Mouse (Mus musculus) embryonic fibroblast, embryonic 13.5 days (primary cell): ENCODE measurements around the gene Rhpn2.

Source experiments
- CTCF ChIP-seq: IDR thresholded peaks from 2 replicates; pipeline ENCODE4 v1.5.1; 2011; ENCODE audit warnings: mild to moderate bottlenecking, control low read depth, low read length, moderate library complexity, borderline replicate concordance; ENCODE audit not compliant: insufficient read depth
- POLR2A ChIP-seq: IDR thresholded peaks from 2 replicates; pipeline ENCODE4 v1.6.1; 2011; ENCODE audit warnings: low read depth, mild to moderate bottlenecking, control low read depth, low read length, moderate library complexity

DNA sequence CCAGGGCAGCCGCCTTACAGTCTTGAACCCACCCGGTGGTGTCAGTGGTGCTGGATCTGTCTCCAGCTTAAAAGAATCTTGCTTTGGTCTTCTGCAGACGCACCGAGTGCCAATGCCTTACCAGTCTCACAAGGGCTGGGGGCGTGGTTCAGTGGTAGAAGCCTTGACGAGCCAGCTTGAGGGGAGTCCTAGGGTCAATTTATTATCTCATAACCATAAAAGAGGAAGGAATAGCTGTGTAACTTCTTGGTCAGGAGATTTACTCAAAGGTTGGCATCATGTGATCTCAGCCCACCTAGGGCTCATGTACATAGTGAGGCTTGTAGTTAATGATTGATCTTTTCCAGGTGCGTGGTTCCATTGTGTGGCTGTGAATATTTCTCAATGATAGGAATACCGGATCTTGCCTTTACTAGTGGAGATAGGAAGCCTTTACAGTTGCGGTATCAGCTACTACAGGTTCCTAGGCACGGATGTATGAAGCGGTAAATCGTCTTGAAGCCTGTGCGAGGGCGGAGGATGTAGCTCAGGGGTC, 38.6 kb downstream of the Rhpn2 start:
- TF ChIP-seq CTCF (no peak), POLR2A (no peak)
